Mouse (Mus musculus): Measurements from ENCODE around the gene Fblim1. TPM values are rescaled to one million over a fixed set of nuclear protein-coding genes. Genes with fewer than 3 reads are reported as not detected.

Fblim1 gene
- total and polyA plus RNA-seq, 3 experiments: 0.07 to 1.2 (median 0.17) TPM

- Histone ChIP-seq H3K36me3 (replicated peaks in 1 of 2; ENCODE audit: control insufficient read depth in 1 of 2, insufficient read depth in 1 of 2, low read length in 1 of 2) (peaks cover 3 to 32% of the 10 kb centered on the region in 2 experiments), H3K9me3 (replicated peaks; ENCODE audit: low read length) (no peaks in the 10 kb centered on the region), H3K79me2 (replicated peaks; ENCODE audit: control insufficient read depth, extremely low read depth, insufficient read depth, poor library complexity, severe bottlenecking) (peaks cover 72% of the 10 kb centered on the region), H3K4me3 (replicated peaks in 1 of 3; ENCODE audit: low read depth in 2 of 3, low read length in 2 of 3, poor library complexity in 1 of 3) (no peak overlapping the region), H3K9ac (ENCODE audit: insufficient read depth, low read depth) (no peak overlapping the region), H3K27ac (ENCODE audit: insufficient read depth, low read depth) (no peak overlapping the region), H3K4me2 (ENCODE audit: insufficient read depth, low read depth, poor library complexity, severe bottlenecking) (no peak overlapping the region), H3K4me1 (ENCODE audit: control insufficient read depth in 1 of 2, insufficient read depth in 2 of 2) (peaks cover 0 to 8% of the 10 kb centered on the region in 2 experiments; a peak in 2 of 4 replicates), H3K27me3 (replicated peaks) (no peaks in the 10 kb centered on the region)
- dilution Hi-C loops (cut with MboI; ENCODE audit: extremely low pct_ligation_motif_present, extremely low pct_unique_long_range_greater_than_20kb, low sequenced_read_pairs): no loop called here
- in situ Hi-C loops (cut with MboI; ENCODE audit: low pct_ligation_motif_present, low pct_unique_long_range_greater_than_20kb, low sequenced_read_pairs): no loop called here
- no peak for DNase-seq (ENCODE audit: extremely low read depth)
- no peak for TF ChIP-seq TBP (conservative IDR thresholded peaks at IDR 0.05; ENCODE audit: low read depth, low read length)
- TF ChIP-seq CTCF (conservative IDR thresholded peaks at IDR 0.05 in 1 of 2, IDR thresholded peaks at IDR 0.05 in 1 of 2; ENCODE audit: low read depth in 2 of 2, low read length in 2 of 2): 0 out of 4 replicates have a peak, but pooled peaks of 1 of the 2 experiments have one; percentile 3
Observed at GRCm38 (mm10) chr4:141528938-141529337, 77.0 kb downstream of the Fblim1 start.

DNA sequence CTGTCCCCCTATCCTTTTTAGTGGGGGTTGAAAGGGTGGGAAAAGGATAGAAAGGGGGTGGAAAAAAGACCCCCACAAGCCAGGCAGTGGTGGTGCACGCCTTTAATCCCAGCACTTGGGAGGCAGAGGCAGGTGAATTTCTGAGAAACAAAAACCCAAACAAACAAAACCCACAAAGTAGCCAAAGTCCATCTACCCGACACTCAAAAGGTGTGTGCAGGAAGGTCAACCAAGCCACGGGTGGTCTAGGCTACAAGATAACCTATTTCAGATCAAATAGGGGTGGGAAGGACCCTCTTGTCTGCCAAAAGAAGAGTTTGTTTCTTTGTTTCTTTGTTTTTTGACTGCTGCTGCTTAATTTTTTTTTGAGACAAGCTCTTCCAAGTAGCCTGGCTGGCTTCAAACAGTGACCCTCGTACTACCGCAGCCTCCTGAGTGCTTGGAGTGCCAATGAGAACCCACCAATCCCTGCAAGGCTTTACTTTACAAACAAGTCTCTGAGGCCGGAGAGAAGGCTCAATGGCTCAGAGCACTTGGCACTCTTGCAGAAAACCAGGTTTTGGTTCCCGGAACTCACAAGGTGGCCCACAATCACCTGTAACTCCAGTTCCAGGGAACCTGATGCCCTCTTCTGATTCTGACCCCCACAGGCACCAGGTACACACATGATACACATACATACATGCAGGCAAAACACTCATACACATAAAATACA is 78.8 kb downstream of the Fblim1 start:
- Histone ChIP-seq H3K79me2 (replicated peaks; ENCODE audit: control insufficient read depth, extremely low read depth, insufficient read depth, poor library complexity, severe bottlenecking) (peaks cover 62% of the 10 kb centered on the region), H3K27ac (ENCODE audit: insufficient read depth, low read depth) (no peak overlapping the region), H3K9ac (ENCODE audit: insufficient read depth, low read depth) (no peak overlapping the region), H3K36me3 (replicated peaks in 1 of 2; ENCODE audit: control insufficient read depth in 1 of 2, insufficient read depth in 1 of 2, low read length in 1 of 2) (peaks cover 3 to 41% of the 10 kb centered on the region in 2 experiments), H3K4me3 (replicated peaks in 1 of 3; ENCODE audit: low read depth in 2 of 3, low read length in 2 of 3, poor library complexity in 1 of 3) (no peak overlapping the region), H3K27me3 (replicated peaks) (no peaks in the 10 kb centered on the region), H3K9me3 (replicated peaks; ENCODE audit: low read length) (no peaks in the 10 kb centered on the region), H3K4me2 (ENCODE audit: insufficient read depth, low read depth, poor library complexity, severe bottlenecking) (no peak overlapping the region), H3K4me1 (ENCODE audit: control insufficient read depth in 1 of 2, insufficient read depth in 2 of 2) (peaks cover 7% of the 10 kb centered on the region in 2 experiments)
- in situ Hi-C loops (cut with MboI; ENCODE audit: low pct_ligation_motif_present, low pct_unique_long_range_greater_than_20kb, low sequenced_read_pairs) (no loop called here), dilution Hi-C loops (cut with MboI; ENCODE audit: extremely low pct_ligation_motif_present, extremely low pct_unique_long_range_greater_than_20kb, low sequenced_read_pairs) (no loop called here)
- DNase-seq (ENCODE audit: extremely low read depth): no peak
- no peak for TF ChIP-seq RAD21 (IDR thresholded peaks at IDR 0.05; ENCODE audit: low read depth, low read length)
- TF ChIP-seq POLR2AphosphoS2 (IDR thresholded peaks at IDR 0.05; ENCODE audit: low read depth, low read length): no peak
- no peak for TF ChIP-seq E2F4 (IDR thresholded peaks at IDR 0.05; ENCODE audit: insufficient replicate concordance, low read depth, low read length)
- TF ChIP-seq NELFE (IDR thresholded peaks at IDR 0.05; ENCODE audit: low read depth, low read length): no peak
- TF ChIP-seq ELF1 (IDR thresholded peaks at IDR 0.05; ENCODE audit: low read depth, low read length): no peak
- TF ChIP-seq ETS1 (conservative IDR thresholded peaks at IDR 0.05; ENCODE audit: low read depth, low read length): no peak
- no peak for TF ChIP-seq UBTF (IDR thresholded peaks at IDR 0.05; ENCODE audit: low read depth, low read length)
- TF ChIP-seq MXI1 (IDR thresholded peaks at IDR 0.05; ENCODE audit: low read depth, low read length): no peak
- no peak for TF ChIP-seq MEF2A (IDR thresholded peaks at IDR 0.05; ENCODE audit: borderline replicate concordance, low read depth, low read length)
- TF ChIP-seq RCOR1 (conservative IDR thresholded peaks at IDR 0.05; ENCODE audit: low read depth, low read length): no peak
- TF ChIP-seq TBP (conservative IDR thresholded peaks at IDR 0.05; ENCODE audit: low read depth, low read length): no peak
- no peak for TF ChIP-seq ZNF384 (IDR thresholded peaks at IDR 0.05; ENCODE audit: low read depth, low read length)
- no peak for TF ChIP-seq CHD2 (IDR thresholded peaks at IDR 0.05; ENCODE audit: low read length)
- no peak for TF ChIP-seq NRF1 (IDR thresholded peaks at IDR 0.05; ENCODE audit: low read depth, low read length)

Other genes with a start within 250 kb of the Fblim1 start
- gene Fam131c, start 237.9 kb downstream of the Fblim1 start, total RNA-seq (2012; rRNA removed): not detected in 2 replicates
- not detected in 2 replicates for gene Fam131c, start 237.9 kb downstream of the Fblim1 start, total RNA-seq (2014; rRNA removed)
- gene Fam131c, start 237.9 kb downstream of the Fblim1 start, polyA plus RNA-seq (2012; ENCODE audit: insufficient read length, low read depth): not detected in 2 replicates
- gene Clcnka, start 207.4 kb downstream of the Fblim1 start, total RNA-seq (2012; rRNA removed): not detected in 2 replicates
- not detected in 2 replicates for gene Clcnka, start 207.4 kb downstream of the Fblim1 start, total RNA-seq (2014; rRNA removed)
- not detected in 2 replicates for gene Clcnka, start 207.4 kb downstream of the Fblim1 start, polyA plus RNA-seq (2012; ENCODE audit: insufficient read length, low read depth)
- 0.51 and 1.1 TPM in 2 replicates for gene Clcnkb, start 190.1 kb downstream of the Fblim1 start, total RNA-seq (2012; rRNA removed)
- gene Clcnkb, start 190.1 kb downstream of the Fblim1 start, total RNA-seq (2014; rRNA removed): 0.08 TPM in 2 replicates
- gene Clcnkb, start 190.1 kb downstream of the Fblim1 start, polyA plus RNA-seq (2012; ENCODE audit: insufficient read length, low read depth): 0.24 and 0.42 TPM in 2 replicates
- 0.04 TPM in 1 of 2 replicates, not detected in the other for gene Hspb7, start 185.3 kb downstream of the Fblim1 start, total RNA-seq (2012; rRNA removed)
- gene Hspb7, start 185.3 kb downstream of the Fblim1 start, total RNA-seq (2014; rRNA removed): not detected in 2 replicates
- not detected in 2 replicates for gene Hspb7, start 185.3 kb downstream of the Fblim1 start, polyA plus RNA-seq (2012; ENCODE audit: insufficient read length, low read depth)
- gene Srarp, start 170.0 kb downstream of the Fblim1 start, total RNA-seq (2012; rRNA removed): not detected in 2 replicates
- gene Srarp, start 170.0 kb downstream of the Fblim1 start, total RNA-seq (2014; rRNA removed): not detected in 2 replicates
- not detected in 2 replicates for gene Srarp, start 170.0 kb downstream of the Fblim1 start, polyA plus RNA-seq (2012; ENCODE audit: insufficient read length, low read depth)
- gene Zbtb17, start 161.4 kb downstream of the Fblim1 start, total RNA-seq (2012; rRNA removed): 45.3 and 47.6 TPM in 2 replicates
- gene Zbtb17, start 161.4 kb downstream of the Fblim1 start, total RNA-seq (2014; rRNA removed): 20.4 and 21.4 TPM in 2 replicates
- gene Zbtb17, start 161.4 kb downstream of the Fblim1 start, polyA plus RNA-seq (2012; ENCODE audit: insufficient read length, low read depth): 49.7 and 51.2 TPM in 2 replicates
- gene Spen, start 67.5 kb downstream of the Fblim1 start, total RNA-seq (2012; rRNA removed): 10.2 and 10.8 TPM in 2 replicates
- gene Spen, start 67.5 kb downstream of the Fblim1 start, total RNA-seq (2014; rRNA removed): 2.6 and 4.0 TPM in 2 replicates
- gene Spen, start 67.5 kb downstream of the Fblim1 start, polyA plus RNA-seq (2012; ENCODE audit: insufficient read length, low read depth): 21.3 and 21.6 TPM in 2 replicates
- 3.8 and 5.2 TPM in 2 replicates for gene Tmem82, start 12.5 kb upstream of the Fblim1 start, total RNA-seq (2012; rRNA removed)
- 0.58 and 0.68 TPM in 2 replicates for gene Tmem82, start 12.5 kb upstream of the Fblim1 start, total RNA-seq (2014; rRNA removed)
- gene Tmem82, start 12.5 kb upstream of the Fblim1 start, polyA plus RNA-seq (2012; ENCODE audit: insufficient read length, low read depth): 2.7 TPM in 2 replicates
- gene Slc25a34, start 17.7 kb upstream of the Fblim1 start, total RNA-seq (2012; rRNA removed): 0.63 and 0.64 TPM in 2 replicates
- 0.23 and 0.41 TPM in 2 replicates for gene Slc25a34, start 17.7 kb upstream of the Fblim1 start, total RNA-seq (2014; rRNA removed)
- 1.2 and 1.7 TPM in 2 replicates for gene Slc25a34, start 17.7 kb upstream of the Fblim1 start, polyA plus RNA-seq (2012; ENCODE audit: insufficient read length, low read depth)
- gene Plekhm2, start 58.8 kb upstream of the Fblim1 start, total RNA-seq (2012; rRNA removed): 12.3 and 13.7 TPM in 2 replicates
- 12.4 and 12.7 TPM in 2 replicates for gene Plekhm2, start 58.8 kb upstream of the Fblim1 start, total RNA-seq (2014; rRNA removed)
- 22.0 and 28.2 TPM in 2 replicates for gene Plekhm2, start 58.8 kb upstream of the Fblim1 start, polyA plus RNA-seq (2012; ENCODE audit: insufficient read length, low read depth)
- 3.4 and 7.6 TPM in 2 replicates for gene Rsc1a1, start 79.5 kb upstream of the Fblim1 start, total RNA-seq (2012; rRNA removed)
- gene Rsc1a1, start 79.5 kb upstream of the Fblim1 start, total RNA-seq (2014; rRNA removed): 11.0 and 14.0 TPM in 2 replicates
- 0.16 and 7.0 TPM in 2 replicates for gene Rsc1a1, start 79.5 kb upstream of the Fblim1 start, polyA plus RNA-seq (2012; ENCODE audit: insufficient read length, low read depth)
- 19.9 and 24.7 TPM in 2 replicates for gene Ddi2, start 117.3 kb upstream of the Fblim1 start, total RNA-seq (2012; rRNA removed)
- gene Ddi2, start 117.3 kb upstream of the Fblim1 start, total RNA-seq (2014; rRNA removed): 18.0 and 18.4 TPM in 2 replicates
- 36.2 and 37.3 TPM in 2 replicates for gene Ddi2, start 117.3 kb upstream of the Fblim1 start, polyA plus RNA-seq (2012; ENCODE audit: insufficient read length, low read depth)
- gene Agmat, start 140.6 kb upstream of the Fblim1 start, total RNA-seq (2012; rRNA removed): not detected in 2 replicates
- gene Agmat, start 140.6 kb upstream of the Fblim1 start, total RNA-seq (2014; rRNA removed): not detected in 2 replicates
- gene Agmat, start 140.6 kb upstream of the Fblim1 start, polyA plus RNA-seq (2012; ENCODE audit: insufficient read length, low read depth): not detected in 2 replicates
- 3.9 and 5.9 TPM in 2 replicates for gene Dnajc16, start 184.8 kb upstream of the Fblim1 start, total RNA-seq (2012; rRNA removed)
- gene Dnajc16, start 184.8 kb upstream of the Fblim1 start, total RNA-seq (2014; rRNA removed): 3.1 and 3.8 TPM in 2 replicates
- gene Dnajc16, start 184.8 kb upstream of the Fblim1 start, polyA plus RNA-seq (2012; ENCODE audit: insufficient read length, low read depth): 6.7 and 7.4 TPM in 2 replicates
- gene Casp9, start 187.5 kb upstream of the Fblim1 start, total RNA-seq (2012; rRNA removed): 11.3 and 15.3 TPM in 2 replicates
- 3.7 and 5.2 TPM in 2 replicates for gene Casp9, start 187.5 kb upstream of the Fblim1 start, total RNA-seq (2014; rRNA removed)
- 14.5 and 15.1 TPM in 2 replicates for gene Casp9, start 187.5 kb upstream of the Fblim1 start, polyA plus RNA-seq (2012; ENCODE audit: insufficient read length, low read depth)
- 1.0 and 2.6 TPM in 2 replicates for gene Cela2a, start 220.1 kb upstream of the Fblim1 start, total RNA-seq (2012; rRNA removed)
- gene Cela2a, start 220.1 kb upstream of the Fblim1 start, total RNA-seq (2014; rRNA removed): 0.23 and 0.30 TPM in 2 replicates
- gene Cela2a, start 220.1 kb upstream of the Fblim1 start, polyA plus RNA-seq (2012; ENCODE audit: insufficient read length, low read depth): 0.30 and 0.43 TPM in 2 replicates
- not detected in 2 replicates for gene Ctrc, start 240.3 kb upstream of the Fblim1 start, total RNA-seq (2012; rRNA removed)
- not detected in 2 replicates for gene Ctrc, start 240.3 kb upstream of the Fblim1 start, total RNA-seq (2014; rRNA removed)
- gene Ctrc, start 240.3 kb upstream of the Fblim1 start, polyA plus RNA-seq (2012; ENCODE audit: insufficient read length, low read depth): not detected in 2 replicates